Mouse (Mus musculus) heart, adult 2 months (tissue): ENCODE results near the gene 3110009E18Rik.

Source experiments
- CTCF ChIP-seq: fragments of 200-600 bp; IDR thresholded peaks from 2 replicates; pipeline ENCODE4 v1.8.1; 2022; ENCODE audit warnings: antibody characterized with exemption, mild to moderate bottlenecking, moderate library complexity
- POLR2A ChIP-seq: fragments of 200-500 bp; IDR thresholded peaks from 2 replicates; pipeline ENCODE4 v1.6.1; 2011; ENCODE audit warnings: mild to moderate bottlenecking, low read depth, low read length, control low read depth; ENCODE audit not compliant: insufficient read depth

DNA sequence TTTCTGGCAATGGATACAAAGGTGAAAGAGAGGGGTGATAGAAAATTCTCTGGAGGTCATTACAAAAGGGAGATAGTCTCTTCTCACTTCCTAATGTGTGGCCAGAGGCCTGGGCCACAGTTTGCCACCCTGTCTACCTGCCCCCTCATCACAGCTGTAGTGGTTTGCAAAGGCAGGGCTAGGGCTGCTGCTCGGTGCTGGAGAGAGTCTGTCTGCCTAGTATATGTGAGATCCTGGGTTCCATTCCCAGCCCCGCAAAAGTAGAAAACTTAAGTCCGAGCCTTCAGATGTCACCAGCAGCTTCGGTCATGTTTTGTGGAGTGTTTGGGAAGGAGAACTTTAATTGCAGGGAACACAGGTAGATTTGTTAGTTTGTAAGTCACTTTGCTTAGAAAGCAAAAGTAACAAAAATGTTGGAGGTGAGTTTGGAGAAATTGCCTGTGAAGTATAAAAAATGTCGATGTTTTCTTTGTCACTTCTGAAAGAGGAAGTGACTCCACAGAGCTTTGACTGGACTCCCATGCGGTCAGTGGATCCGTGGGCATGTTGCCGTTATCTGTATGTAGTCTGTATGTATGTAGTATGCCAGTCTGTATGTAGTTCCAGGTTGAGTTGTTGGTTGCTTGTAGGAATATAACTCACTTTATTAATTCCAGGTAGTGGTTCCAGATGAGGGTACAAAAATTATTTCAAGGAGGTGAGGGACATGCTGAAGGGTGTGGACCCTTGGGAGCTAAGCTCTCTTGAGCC is 1.8 kb downstream of the 3110009E18Rik start:
- TF ChIP-seq CTCF (no peak), POLR2A (no peak)
